Mouse (Mus musculus): ENCODE results near the gene Ufm1. TPM values are rescaled to one million over a fixed set of nuclear protein-coding genes. Genes with fewer than 3 reads are reported as not detected.

The Ufm1 gene
- polyA plus RNA-seq (2015; fragmentation: Illumina TruSeq; extraction: RNeasy Lipid Tissue Mini Kit (QIAGEN cat#74804); ENCODE audit: insufficient read depth, low replicate concordance): 93.2 TPM

DNA sequence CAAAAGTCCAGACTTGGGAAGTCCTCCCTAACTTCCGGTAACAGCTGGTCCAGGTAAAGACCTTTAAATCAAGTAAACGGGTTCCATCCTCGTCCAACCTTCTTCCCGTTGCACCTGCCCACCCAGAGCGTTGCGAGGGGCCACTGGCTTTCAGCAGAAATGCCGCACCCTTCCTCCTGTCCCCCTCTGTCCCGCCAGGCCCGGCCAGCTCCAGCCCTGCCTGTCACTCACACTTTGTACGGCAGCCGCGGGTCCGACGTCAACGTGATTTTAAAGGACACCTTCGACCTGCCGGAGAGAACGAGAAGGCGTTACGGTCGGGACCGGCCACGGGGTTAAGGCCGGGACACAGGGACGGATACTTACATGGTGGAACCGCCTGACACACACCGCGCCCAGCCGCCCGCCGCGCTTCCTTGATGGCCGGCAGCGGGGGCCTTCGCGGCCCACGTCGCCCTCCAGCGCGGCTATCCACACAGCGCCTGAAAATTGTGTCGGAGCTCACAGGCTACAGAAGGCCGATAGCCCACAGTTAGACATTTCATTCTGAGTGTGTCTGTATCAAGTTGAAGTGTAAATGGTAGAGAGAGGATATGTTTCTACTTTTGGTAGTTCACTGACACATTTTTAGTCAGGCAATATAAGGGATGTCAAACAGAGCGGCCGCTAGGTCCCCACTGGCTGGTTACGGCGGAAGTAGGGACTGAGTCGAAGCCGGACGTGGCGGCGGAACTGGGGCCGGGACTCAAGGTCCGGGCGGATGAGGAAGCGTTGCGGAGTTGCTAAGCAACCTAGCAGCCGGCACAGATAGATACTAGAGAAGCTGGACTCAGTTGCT is at the start of gene Ufm1:
Gene Ufm1, minus strand, starts transcription at position 448 of the 838 bp plus-strand sequence.

GRCm38 (mm10) chr3:53844786-53845185 is 18.8 kb downstream of the Ufm1 start, which contains the start of gene Gm10985:
Gene Gm10985 (plus strand): TSS chr3:53845086.

Other genes starting within 250 kb of the Ufm1 start
- 0.83 TPM for gene Frem2, start 206.5 kb downstream of the Ufm1 start, polyA plus RNA-seq (2015; fragmentation: Illumina TruSeq; extraction: RNeasy Lipid Tissue Mini Kit (QIAGEN cat#74804); ENCODE audit: insufficient read depth, low replicate concordance)
- gene Gm10985, start 18.7 kb downstream of the Ufm1 start, polyA plus RNA-seq (2015; fragmentation: Illumina TruSeq; extraction: RNeasy Lipid Tissue Mini Kit (QIAGEN cat#74804); ENCODE audit: insufficient read depth, low replicate concordance): not detected

Measured in spleen, adult 10 weeks (tissue).